Mouse (Mus musculus) embryonic fibroblast, embryonic 13.5 days (primary cell): ENCODE measurements around the gene Zmynd10.

Experiments used
- CTCF ChIP-seq: IDR thresholded peaks from 2 replicates; pipeline ENCODE4 v1.5.1; 2011; ENCODE audit warnings: mild to moderate bottlenecking, control low read depth, low read length, moderate library complexity, borderline replicate concordance; ENCODE audit not compliant: insufficient read depth
- POLR2A ChIP-seq: IDR thresholded peaks from 2 replicates; pipeline ENCODE4 v1.6.1; 2011; ENCODE audit warnings: low read depth, mild to moderate bottlenecking, control low read depth, low read length, moderate library complexity

- TF ChIP-seq CTCF, result peak; percentile 83; the same call in 1 of the 2 replicates
- no peak for TF ChIP-seq POLR2A
These were observed 19.1 kb downstream of the Zmynd10 start for GRCm38 (mm10) chr9:107566041-107566709.
